Mouse (Mus musculus): ENCODE results near the gene Cd5l.

Gene Cd5l

GRCm38 (mm10) chr3:87409196-87409935, 51.7 kb downstream of the Cd5l start:
- DNase-seq, result no peak

DNA sequence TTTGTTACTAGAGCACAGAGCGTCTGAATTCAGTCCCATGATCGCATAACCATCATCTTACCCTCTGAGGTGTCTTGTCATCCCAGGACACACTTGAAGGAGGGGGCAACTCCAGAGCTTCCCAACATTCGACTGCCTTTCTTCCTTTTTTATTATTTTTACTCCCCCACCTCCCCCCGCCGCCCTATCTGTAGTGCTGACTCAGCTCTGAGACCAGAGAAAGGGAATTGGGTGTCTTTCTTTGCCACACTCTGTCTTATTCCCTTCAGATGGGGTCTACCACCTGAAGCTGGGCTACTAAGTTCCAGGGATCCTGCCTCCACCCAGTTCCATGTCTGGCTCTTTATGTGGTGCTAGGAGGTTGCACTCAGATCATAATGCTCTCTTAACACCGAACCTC, 52.9 kb downstream of the Cd5l start:
- no peak for DNase-seq

DNA sequence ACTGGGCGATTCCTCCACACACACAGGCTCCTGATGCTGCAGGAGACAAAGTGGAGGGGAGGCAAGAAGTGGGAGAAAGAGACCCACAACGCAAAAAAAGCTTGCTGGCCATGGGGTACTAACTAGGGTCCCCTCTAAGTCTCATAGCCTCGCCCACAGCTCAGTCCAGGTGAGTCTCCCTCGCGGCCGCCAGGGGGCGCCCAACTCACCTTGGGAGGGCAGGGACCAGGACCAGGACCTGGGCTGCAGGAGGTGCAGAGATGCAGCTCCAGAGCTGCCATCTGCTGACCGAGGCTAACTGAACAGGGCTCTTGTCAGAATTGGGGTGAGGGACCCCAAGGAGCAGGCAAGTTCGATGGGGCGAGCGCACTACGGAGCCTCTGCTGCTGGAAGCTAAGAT, 53.5 kb downstream of the Cd5l start:
- DNase-seq, result peak; percentile 53

DNA sequence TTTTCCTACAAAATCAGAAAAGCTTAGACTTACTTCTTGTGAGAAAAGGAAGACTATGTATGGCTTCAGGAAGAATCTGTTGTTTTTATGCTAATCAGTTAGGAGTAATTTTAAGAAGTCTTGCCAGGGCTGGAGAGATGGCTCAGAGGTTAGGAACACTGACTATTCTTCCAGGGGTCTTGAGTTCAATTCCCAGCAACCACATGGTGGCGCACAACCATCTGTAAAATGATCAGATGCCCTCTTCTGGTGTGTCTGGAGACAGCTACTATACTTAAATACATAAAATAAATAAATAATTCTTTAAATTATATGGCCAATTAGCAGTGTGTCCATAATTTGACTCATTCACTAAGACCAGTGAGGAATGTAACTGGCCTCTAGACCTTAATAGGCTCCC, 63.0 kb downstream of the Cd5l start:
- no peak for DNase-seq
